Mouse (Mus musculus) MEL (cell line): ENCODE data around the gene Inafm2. TPM values are rescaled to one million over a fixed set of nuclear protein-coding genes. Genes with fewer than 3 reads are reported as not detected.

Experiments
- DNase-seq: peaks from one replicate; pipeline ENCODE4 v3.0.0; 2011; ENCODE audit warnings: low read depth, low spot score
- H3K27ac ChIP-seq: 2 replicates; pipeline ENCODE4 v1.5.1; 2012; ENCODE audit warnings: low read depth, mild to moderate bottlenecking, control low read depth, low read length, moderate library complexity; ENCODE audit not compliant: control insufficient read depth
- H3K27me3 ChIP-seq, 2 experiments: fragments of 150-350 bp in 1 of 2; sonication (generic) in 1 of 2; 2 replicates each; pipeline ENCODE4 v1.6.1; 2012; ENCODE audit warnings: low read length in 2 of 2, mild to moderate bottlenecking in 2 of 2, improper control_type of control experiment in 1 of 2, moderate library complexity in 1 of 2; ENCODE audit not compliant: insufficient read depth in 2 of 2, control insufficient read depth in 1 of 2
- H3K36me3 ChIP-seq, 2 experiments: 2 replicates each; pipeline ENCODE4 v1.6.1; 2012 to 2014; ENCODE audit warnings: low read length in 2 of 2, improper control_type of control experiment in 1 of 2, inconsistent platforms in 1 of 2, mild to moderate bottlenecking in 1 of 2; ENCODE audit not compliant: insufficient read depth in 2 of 2, control insufficient read depth in 1 of 2
- H3K4me1 ChIP-seq, 2 experiments: fragments of 150-350 bp in 1 of 2; sonication (generic) in 1 of 2; 2 replicates each; pipeline ENCODE4 v1.6.1; 2012; ENCODE audit warnings: low read length in 2 of 2, improper control_type of control experiment in 1 of 2, mild to moderate bottlenecking in 1 of 2; ENCODE audit not compliant: insufficient read depth in 2 of 2, control insufficient read depth in 1 of 2
- H3K4me3 ChIP-seq, 2 experiments: fragments of 150-350 bp in 1 of 2; sonication (generic) in 1 of 2; 2 replicates each; pipeline ENCODE4 v1.5.1; 2012; ENCODE audit warnings: low read depth in 2 of 2, low read length in 2 of 2, mild to moderate bottlenecking in 2 of 2, moderate library complexity in 2 of 2, control low read depth in 1 of 2, improper control_type of control experiment in 1 of 2; ENCODE audit not compliant: control insufficient read depth in 1 of 2, insufficient read depth in 1 of 2
- H3K79me2 ChIP-seq: 2 replicates; pipeline ENCODE4 v1.6.1; 2012; ENCODE audit warnings: mild to moderate bottlenecking, low read length, moderate library complexity; ENCODE audit not compliant: control insufficient read depth, poor library complexity, insufficient read depth
- H3K9ac ChIP-seq: 2 replicates; pipeline ENCODE4 v1.6.1; 2012; ENCODE audit warnings: low read depth, mild to moderate bottlenecking, control low read depth, low read length, moderate library complexity; ENCODE audit not compliant: control insufficient read depth, poor library complexity, severe bottlenecking
- H3K9me3 ChIP-seq: fragments of 150-350 bp; sonication (generic); replicated peaks from 2 replicates; pipeline ENCODE4 v1.6.1; 2012; ENCODE audit warnings: mild to moderate bottlenecking, low read length, improper control_type of control experiment, moderate library complexity; ENCODE audit not compliant: insufficient read depth
- CHD1 ChIP-seq: IDR thresholded peaks from 2 replicates; pipeline ENCODE4 v1.6.1; 2012; ENCODE audit warnings: low read depth, mild to moderate bottlenecking, inconsistent platforms, low read length, improper control_type of control experiment
- CHD2 ChIP-seq: IDR thresholded peaks from 2 replicates; pipeline ENCODE4 v1.6.1; 2011; ENCODE audit warnings: low read length, improper control_type of control experiment
- CTCF ChIP-seq, 3 experiments: IDR thresholded peaks in 2 of 3; conservative IDR thresholded peaks in 1 of 3; 2 replicates each; pipeline ENCODE4 v1.5.1; 2011 to 2012; ENCODE audit warnings: low read length in 3 of 3, low read depth in 2 of 3, mild to moderate bottlenecking in 2 of 3, improper control_type of control experiment in 1 of 3, inconsistent platforms in 1 of 3, mixed read lengths in 1 of 3, moderate library complexity in 1 of 3; ENCODE audit not compliant: control insufficient read depth in 1 of 3, insufficient read depth in 1 of 3, poor library complexity in 1 of 3, severe bottlenecking in 1 of 3
- ELF1 ChIP-seq: IDR thresholded peaks from 2 replicates; pipeline ENCODE4 v1.6.1; 2014; ENCODE audit warnings: low read depth, mild to moderate bottlenecking, inconsistent platforms, low read length, improper control_type of control experiment, moderate library complexity
- EP300 ChIP-seq, 2 experiments: IDR thresholded peaks; 2 replicates each; pipeline ENCODE4 v1.6.1; 2011; ENCODE audit warnings: improper control_type of control experiment in 2 of 2, low read length in 2 of 2, low read depth in 1 of 2, mild to moderate bottlenecking in 1 of 2
- GATA1 ChIP-seq: IDR thresholded peaks from 2 replicates; pipeline ENCODE4 v1.6.1; 2011; ENCODE audit warnings: low read depth, low read length, improper control_type of control experiment
- HCFC1 ChIP-seq: IDR thresholded peaks from 2 replicates; pipeline ENCODE4 v1.6.1; 2012; ENCODE audit warnings: low read depth, mild to moderate bottlenecking, inconsistent platforms, low read length, improper control_type of control experiment, moderate library complexity
- JUND ChIP-seq: IDR thresholded peaks from 2 replicates; pipeline ENCODE4 v1.6.1; 2011; ENCODE audit warnings: low read depth, mild to moderate bottlenecking, improper control_type of control experiment, low read length
- KAT2A ChIP-seq: conservative IDR thresholded peaks from 2 replicates; pipeline ENCODE4 v1.6.1; 2012; ENCODE audit warnings: low read depth, low read length, improper control_type of control experiment, inconsistent platforms
- MAZ ChIP-seq: IDR thresholded peaks from 2 replicates; pipeline ENCODE4 v1.6.1; 2012; ENCODE audit warnings: low read depth, mild to moderate bottlenecking, inconsistent platforms, low read length, improper control_type of control experiment
- MEF2A ChIP-seq: IDR thresholded peaks from 2 replicates; pipeline ENCODE4 v1.6.1; 2014; ENCODE audit warnings: low read depth, mild to moderate bottlenecking, inconsistent platforms, low read length, improper control_type of control experiment; ENCODE audit not compliant: poor library complexity, insufficient replicate concordance, severe bottlenecking; ENCODE audit errors: extremely low read depth
- MYB ChIP-seq: IDR thresholded peaks from 2 replicates; pipeline ENCODE4 v1.6.1; 2011; ENCODE audit warnings: mild to moderate bottlenecking, low read depth, low read length, improper control_type of control experiment
- MYC ChIP-seq: IDR thresholded peaks from 2 replicates; pipeline ENCODE4 v1.6.1; 2011; ENCODE audit warnings: low read depth, mild to moderate bottlenecking, low read length, improper control_type of control experiment, moderate library complexity
- NELFE ChIP-seq: IDR thresholded peaks from 2 replicates; pipeline ENCODE4 v1.6.1; 2011; ENCODE audit warnings: low read depth, low read length, improper control_type of control experiment
- NRF1 ChIP-seq: IDR thresholded peaks from 2 replicates; pipeline ENCODE4 v1.6.1; 2014; ENCODE audit warnings: low read depth, mild to moderate bottlenecking, inconsistent platforms, low read length, improper control_type of control experiment, moderate library complexity; ENCODE audit not compliant: poor library complexity, insufficient read depth, severe bottlenecking
- POLR2A ChIP-seq, 2 experiments: IDR thresholded peaks; 2 replicates each; pipeline ENCODE4 v1.6.1; 2011 to 2012; ENCODE audit warnings: low read length in 2 of 2, mild to moderate bottlenecking in 2 of 2, control low read depth in 1 of 2, improper control_type of control experiment in 1 of 2, low read depth in 1 of 2, moderate library complexity in 1 of 2; ENCODE audit not compliant: control insufficient read depth in 1 of 2, insufficient read depth in 1 of 2, poor library complexity in 1 of 2
- POLR2AphosphoS2 ChIP-seq: IDR thresholded peaks from 2 replicates; pipeline ENCODE4 v1.6.1; 2011; ENCODE audit warnings: low read length, improper control_type of control experiment
- POLR2AphosphoS5 ChIP-seq: IDR thresholded peaks from 2 replicates; pipeline ENCODE4 v1.6.1; 2012; ENCODE audit warnings: low read depth, borderline replicate concordance, mild to moderate bottlenecking, inconsistent platforms, low read length, moderate library complexity, mixed read lengths
- RAD21 ChIP-seq: IDR thresholded peaks from 2 replicates; pipeline ENCODE4 v1.6.1; 2011; ENCODE audit warnings: mild to moderate bottlenecking, low read depth, low read length, improper control_type of control experiment
- SIN3A ChIP-seq: IDR thresholded peaks from 2 replicates; pipeline ENCODE4 v1.6.1; 2012; ENCODE audit warnings: low read length, improper control_type of control experiment, inconsistent platforms
- SMC3 ChIP-seq: IDR thresholded peaks from 2 replicates; pipeline ENCODE4 v1.6.1; 2011; ENCODE audit warnings: low read depth, low read length, improper control_type of control experiment
- TAL1 ChIP-seq: IDR thresholded peaks from 2 replicates; pipeline ENCODE4 v1.6.1; 2012; ENCODE audit warnings: mild to moderate bottlenecking, inconsistent platforms, low read length, moderate library complexity, mixed read lengths
- TBP ChIP-seq: IDR thresholded peaks from 2 replicates; pipeline ENCODE4 v1.8.0; 2011; ENCODE audit warnings: low read depth, low read length, improper control_type of control experiment
- TCF12 ChIP-seq: IDR thresholded peaks from 2 replicates; pipeline ENCODE4 v1.6.1; 2014; ENCODE audit warnings: low read depth, mild to moderate bottlenecking, inconsistent platforms, low read length, improper control_type of control experiment, moderate library complexity
- USF1 ChIP-seq: IDR thresholded peaks from 2 replicates; pipeline ENCODE4 v1.6.1; 2014; ENCODE audit warnings: low read depth, mild to moderate bottlenecking, inconsistent platforms, low read length, improper control_type of control experiment, moderate library complexity
- ZMIZ1 ChIP-seq: IDR thresholded peaks from 2 replicates; pipeline ENCODE4 v1.6.1; 2012; ENCODE audit warnings: low read depth, mild to moderate bottlenecking, inconsistent platforms, low read length, improper control_type of control experiment, moderate library complexity
- polyA plus RNA-seq, 2 experiments: library from polyadenylated mRNA; stranded (reverse) in 1 of 2; unstranded in 1 of 2; fragments of >175 nt in 1 of 2; fragments of >200 nt in 1 of 2; gene quantifications; 2 replicates each; pipeline versions ENCODE4 v1.2.1 to v1.2.4; 2012; ENCODE audit warnings: low replicate concordance in 2 of 2, low read depth in 1 of 2; ENCODE audit not compliant: insufficient read length in 2 of 2, insufficient read depth in 1 of 2, missing spikeins in 1 of 2
- total RNA-seq: library from RNA; depleted of rRNA; stranded (reverse); fragments of 300-350 nt; gene quantifications from 2 replicates; pipeline ENCODE4 v1.2.3, GENCODE M21; 2012

Inafm2 gene
- total and polyA plus RNA-seq, 3 experiments, result 8.6 to 14.5 TPM; not detected in 1

GRCm38 (mm10) chr2:118706436-118706835, 39.1 kb upstream of the Inafm2 start:
- no peak for DNase-seq
- H3K9ac ChIP-seq, result no peak overlapping the region
- H3K79me2 ChIP-seq, result no peaks in the 10 kb centered on the region; the same call in 1 of the 2 replicates
- peaks cover 0 to 7% of the 10 kb centered on the region in 2 experiments; a peak in 1 of 4 replicates for H3K27me3 ChIP-seq
- no peak overlapping the region for H3K27ac ChIP-seq
- no peaks in the 10 kb centered on the region for H3K9me3 ChIP-seq
- no peak overlapping the region for H3K4me3 ChIP-seq
- H3K36me3 ChIP-seq, result no peaks in the 10 kb centered on the region; a peak in 1 of 4 replicates
- H3K4me1 ChIP-seq, result peaks cover 0 to 5% of the 10 kb centered on the region in 2 experiments; a peak in 1 of 4 replicates
- TF ChIP-seq HCFC1, result no peak
- TF ChIP-seq TAL1, result no peak
- TF ChIP-seq GATA1, result no peak
- no peak for TF ChIP-seq POLR2AphosphoS5
- no peak for TF ChIP-seq SMC3
- TF ChIP-seq SIN3A, result no peak
- TF ChIP-seq CHD2, result no peak
- TF ChIP-seq CHD1, result no peak
- no peak for TF ChIP-seq POLR2AphosphoS2
- TF ChIP-seq MYC, result no peak
- no peak for TF ChIP-seq USF1
- TF ChIP-seq POLR2A (IDR thresholded peaks at IDR 0.05; ENCODE audit: control insufficient read depth in 1 of 2, insufficient read depth in 1 of 2, low read depth in 1 of 2, low read length in 2 of 2, poor library complexity in 1 of 2), result no peak
- TF ChIP-seq NRF1, result no peak
- no peak for TF ChIP-seq JUND
- no peak for TF ChIP-seq KAT2A
- no peak for TF ChIP-seq TCF12

GRCm38 (mm10) chr2:118708472-118708871, 37.1 kb upstream of the Inafm2 start:
- Histone ChIP-seq H3K9ac (no peak overlapping the region), H3K79me2 (no peaks in the 10 kb centered on the region; the same call in 1 of the 2 replicates), H3K4me3 (no peak overlapping the region), H3K27me3 (no peaks in the 10 kb centered on the region; a peak in 1 of 4 replicates), H3K4me1 (no peaks in the 10 kb centered on the region; a peak in 1 of 4 replicates), H3K36me3 (no peaks in the 10 kb centered on the region; a peak in 1 of 4 replicates), H3K9me3 (no peaks in the 10 kb centered on the region), H3K27ac (no peak overlapping the region)
- TF ChIP-seq TBP, result no peak
- no peak for TF ChIP-seq POLR2AphosphoS5
- TF ChIP-seq RAD21, result no peak
- TF ChIP-seq EP300 (IDR thresholded peaks at IDR 0.05; ENCODE audit: low read depth in 1 of 2, low read length in 2 of 2), result no peak
- no peak for TF ChIP-seq ELF1
- TF ChIP-seq MAZ, result no peak
- TF ChIP-seq NRF1, result no peak
- TF ChIP-seq CTCF (IDR thresholded peaks at IDR 0.05 in 2 of 3, conservative IDR thresholded peaks at IDR 0.05 in 1 of 3; ENCODE audit: control insufficient read depth in 1 of 3, insufficient read depth in 1 of 3, low read depth in 2 of 3, low read length in 3 of 3, poor library complexity in 1 of 3, severe bottlenecking in 1 of 3), result no peak
- no peak for TF ChIP-seq MEF2A
- no peak for TF ChIP-seq TAL1
- no peak for TF ChIP-seq NELFE
- no peak for TF ChIP-seq MYB
- TF ChIP-seq ZMIZ1, result no peak
- no peak for DNase-seq
